Mouse (Mus musculus): ENCODE results near the gene Sema3g.

Sema3g gene

DNA sequence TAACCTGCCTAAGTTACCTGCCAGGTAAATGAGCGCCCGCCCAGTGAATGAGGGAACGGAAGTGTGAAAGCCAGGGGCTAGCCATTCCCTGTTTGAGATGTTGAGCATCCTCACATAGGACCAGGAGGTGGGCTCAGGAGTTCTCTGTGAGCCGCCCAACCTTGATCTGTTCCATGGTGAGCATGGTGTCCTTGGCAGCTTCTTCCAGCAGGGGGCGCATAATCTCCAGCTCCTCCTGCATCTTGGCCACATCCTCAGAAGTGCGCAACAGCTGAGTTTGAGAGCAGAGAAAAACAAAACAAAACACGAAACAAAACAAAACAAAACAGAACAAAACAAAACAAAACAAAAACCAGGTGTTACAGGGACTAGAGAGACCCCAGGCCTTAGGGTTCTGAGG is 54.5 kb downstream of the Sema3g start:
- peak; percentile 59 for DNase-seq (ENCODE audit: low spot score)
